Mouse (Mus musculus) adrenal gland, postnatal 36 days (tissue): ENCODE results near the gene Sct. TPM values are rescaled to one million over a fixed set of nuclear protein-coding genes. Genes with fewer than 3 reads are reported as not detected.

ENCODE experiments used
- DNase-seq, 2 experiments: peaks; one replicate each; pipeline ENCODE4 v3.0.0; 2021; ENCODE audit warnings: mixed read lengths in 1 of 2
- total RNA-seq, 2 experiments: library from RNA; stranded (reverse); gene quantifications; 2 replicates each; pipeline ENCODE4 v1.2.3; 2021

Sct gene
- total RNA-seq, 2 experiments from 2014 or later, result 0.63 to 1.2 TPM

DNA sequence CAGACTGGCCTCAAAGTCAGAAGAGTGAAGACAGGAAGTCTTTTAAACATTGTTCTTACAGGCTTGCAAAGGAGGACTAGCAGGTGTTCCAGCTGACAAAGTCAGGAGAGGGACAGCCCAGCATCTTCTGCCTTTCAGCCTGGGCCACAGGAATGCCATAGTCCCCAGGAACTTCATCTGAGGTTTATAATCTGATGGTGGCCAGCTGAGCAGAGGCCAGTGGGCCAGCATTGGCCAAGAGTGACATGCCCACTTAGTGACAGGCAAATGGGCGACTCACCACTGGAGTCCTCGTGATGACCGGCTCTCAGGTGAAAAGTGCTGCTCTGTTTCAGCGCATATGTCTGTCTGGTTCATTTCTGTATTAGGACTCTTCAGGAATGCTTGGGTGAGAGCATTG lies 48.4 kb downstream of the Sct start:
- DNase-seq, result no peak

DNA sequence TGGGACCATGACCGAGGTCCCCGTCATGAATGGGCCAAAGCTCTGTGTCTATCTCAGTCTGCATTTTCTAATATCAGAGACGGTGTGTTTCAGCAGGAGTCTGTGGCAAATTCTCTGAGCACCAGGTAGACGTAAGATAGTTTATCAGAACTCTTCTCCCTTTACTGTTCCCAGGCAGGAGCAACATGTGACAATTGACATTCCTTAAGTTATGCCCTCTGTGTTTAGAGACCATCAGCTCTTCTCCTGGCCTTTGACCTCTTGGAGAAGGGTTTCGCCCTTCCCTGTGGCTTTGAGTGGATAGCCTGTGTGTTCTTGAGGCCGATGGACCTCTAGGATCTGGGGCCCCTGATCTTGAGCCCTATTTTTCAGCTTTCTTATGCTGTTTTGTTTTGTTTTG lies 49.2 kb downstream of the Sct start:
- no peak for DNase-seq

Other genes with a start within 250 kb of the Sct start
- gene B4galnt4, start 218.0 kb downstream of the Sct start, total RNA-seq, result under 1 TPM; 0.83 to 0.95 TPM
- 1 to 10 TPM; 1.4 to 1.5 TPM for gene Pkp3, start 200.9 kb downstream of the Sct start, total RNA-seq
- 1 to 10 TPM; 2.4 to 4.3 TPM for gene Sigirr, start 178.6 kb downstream of the Sct start, total RNA-seq
- gene Ano9, start 161.3 kb downstream of the Sct start, total RNA-seq, result under 1 TPM; 0.30 TPM
- 10 to 100 TPM; 41.8 to 42.9 TPM for gene Ptdss2, start 156.8 kb downstream of the Sct start, total RNA-seq
- 100 to 1,000 TPM; 265 to 371 TPM for gene Rnh1, start 106.3 kb downstream of the Sct start, total RNA-seq
- gene Hras, start 85.1 kb downstream of the Sct start, total RNA-seq, result 10 to 100 TPM; 89.1 to 93.9 TPM
- 1 to 10 TPM; 4.7 to 8.8 TPM for gene Lrrc56, start 85.0 kb downstream of the Sct start, total RNA-seq
- under 1 TPM; 0.13 TPM for gene Lmntd2, start 65.1 kb downstream of the Sct start, total RNA-seq
- 1 to 10 TPM; 3.6 to 4.1 TPM for gene Rassf7, start 63.3 kb downstream of the Sct start, total RNA-seq
- 10 to 100 TPM; 70.5 to 89.3 TPM for gene Phrf1, start 50.3 kb downstream of the Sct start, total RNA-seq
- 10 to 100 TPM; 13.5 to 14.9 TPM for gene Irf7, start 12.7 kb downstream of the Sct start, total RNA-seq
- gene Cdhr5, start 2.3 kb downstream of the Sct start, total RNA-seq, result 10 to 100 TPM in 1 of 2 experiments, 1 to 10 TPM in 1; 3.3 to 17.3 TPM
- under 1 TPM in 1 of 2 experiments, not detected in 1; 0.56 TPM for gene Drd4, start 12.9 kb upstream of the Sct start, total RNA-seq
- gene Deaf1, start 48.6 kb upstream of the Sct start, total RNA-seq, result 10 to 100 TPM; 25.8 to 37.5 TPM
- 10 to 100 TPM; 23.9 to 27.1 TPM for gene Tmem80, start 48.6 kb upstream of the Sct start, total RNA-seq
- 1 to 10 TPM; 1.8 to 3.2 TPM for gene Eps8l2, start 59.7 kb upstream of the Sct start, total RNA-seq
- 100 to 1,000 TPM; 707 to 724 TPM for gene Taldo1, start 113.1 kb upstream of the Sct start, total RNA-seq
- gene Gatd1, start 135.0 kb upstream of the Sct start, total RNA-seq, result 10 to 100 TPM; 24.9 to 46.7 TPM
- 1 to 10 TPM in 1 of 2 experiments, under 1 TPM in 1; 0.70 to 1.3 TPM for gene Cend1, start 150.4 kb upstream of the Sct start, total RNA-seq
- gene Slc25a22, start 158.8 kb upstream of the Sct start, total RNA-seq, result 100 to 1,000 TPM; 110 to 120 TPM
- 1 to 10 TPM; 1.5 to 2.3 TPM for gene Pidd1, start 164.9 kb upstream of the Sct start, total RNA-seq
- 1,000 to 10,000 TPM; 1,094 to 1,114 TPM for gene Rplp2, start 168.2 kb upstream of the Sct start, total RNA-seq
- gene Pnpla2, start 176.1 kb upstream of the Sct start, total RNA-seq, result 100 to 1,000 TPM; 875 to 879 TPM
- 10 to 100 TPM in 1 of 2 experiments, 1 to 10 TPM in 1; 9.5 to 13.1 TPM for gene Cracr2b, start 182.0 kb upstream of the Sct start, total RNA-seq
- 100 to 1,000 TPM; 331 to 418 TPM for gene Cd151, start 188.3 kb upstream of the Sct start, total RNA-seq
- gene Polr2l, start 196.0 kb upstream of the Sct start, total RNA-seq, result 100 to 1,000 TPM in 1 of 2 experiments, 10 to 100 TPM in 1; 99.8 to 134 TPM
- 10 to 100 TPM; 89.1 to 94.4 TPM for gene Tspan4, start 196.1 kb upstream of the Sct start, total RNA-seq